Mouse (Mus musculus) midbrain, embryonic 11.5 days (tissue): Measurements from ENCODE around the gene 1700025C18Rik. TPM values are rescaled to one million over a fixed set of nuclear protein-coding genes. Genes with fewer than 3 reads are reported as not detected.

Experiments
- ATAC-seq: fragments of 200-750 bp; cut with Nextera tagmentation; 2 replicates; pipeline ENCODE4 v1.8.0; 2017; ENCODE audit warnings: moderate TSS enrichment, moderate library complexity; ENCODE audit not compliant: low FRiP score
- DNase-seq: peaks from one replicate; pipeline ENCODE4 v3.0.0; 2015; ENCODE audit warnings: low spot score; ENCODE audit errors: missing footprints
- H3K27ac ChIP-seq: fragments of 300-500 bp; sonication (generic); 2 replicates; pipeline ENCODE4 v1.5.1; 2014; ENCODE audit warnings: low read depth, low read length
- H3K27me3 ChIP-seq: fragments of 300-500 bp; sonication (generic); 2 replicates; pipeline ENCODE4 v1.6.1; 2014; ENCODE audit warnings: mild to moderate bottlenecking, low read length, moderate library complexity, mixed read lengths; ENCODE audit not compliant: control insufficient read depth, insufficient read depth
- H3K36me3 ChIP-seq: fragments of 300-500 bp; sonication (generic); 2 replicates; pipeline ENCODE4 v1.6.1; 2014; ENCODE audit warnings: mild to moderate bottlenecking, low read length, moderate library complexity, mixed read lengths; ENCODE audit not compliant: control insufficient read depth, insufficient read depth
- H3K4me1 ChIP-seq: fragments of 300-500 bp; sonication (generic); 2 replicates; pipeline ENCODE4 v1.6.1; 2014; ENCODE audit warnings: low read length; ENCODE audit not compliant: control insufficient read depth, insufficient read depth
- H3K4me2 ChIP-seq: fragments of 300-500 bp; sonication (generic); 2 replicates; pipeline ENCODE4 v1.6.1; 2014; ENCODE audit warnings: mild to moderate bottlenecking, moderate library complexity
- H3K4me3 ChIP-seq: fragments of 300-500 bp; sonication (generic); 2 replicates; pipeline ENCODE4 v1.5.1; 2014; ENCODE audit warnings: low read depth, low read length
- H3K9ac ChIP-seq: fragments of 300-500 bp; sonication (generic); 2 replicates; pipeline ENCODE4 v1.6.1; 2014; ENCODE audit warnings: low read length
- H3K9me3 ChIP-seq: fragments of 300-500 bp; sonication (generic); 2 replicates; pipeline ENCODE4 v1.6.1; 2016; ENCODE audit warnings: low read length; ENCODE audit not compliant: control insufficient read depth
- WGBS: fragments of 180-500 bp; shearing (Covaris S2); extraction: QIAGEN DNeasy Blood & Tissue Kit; methylation state at CpG from one replicate; pipeline ENCODE4 v1.1.7; 2014; 5-methylcytosine and 5-hydroxymethylcytosine counted together
- polyA plus RNA-seq: library from polyadenylated mRNA; unstranded; fragments of >200 nt; fragmentation: Nextera tagmentation; extraction: Ambion mirVana; gene quantifications from 2 replicates; pipeline ENCODE4 v1.2.1, GENCODE M21; 2014

1700025C18Rik gene
- polyA plus RNA-seq, 1 experiment from 2014 or later, result not detected

DNA sequence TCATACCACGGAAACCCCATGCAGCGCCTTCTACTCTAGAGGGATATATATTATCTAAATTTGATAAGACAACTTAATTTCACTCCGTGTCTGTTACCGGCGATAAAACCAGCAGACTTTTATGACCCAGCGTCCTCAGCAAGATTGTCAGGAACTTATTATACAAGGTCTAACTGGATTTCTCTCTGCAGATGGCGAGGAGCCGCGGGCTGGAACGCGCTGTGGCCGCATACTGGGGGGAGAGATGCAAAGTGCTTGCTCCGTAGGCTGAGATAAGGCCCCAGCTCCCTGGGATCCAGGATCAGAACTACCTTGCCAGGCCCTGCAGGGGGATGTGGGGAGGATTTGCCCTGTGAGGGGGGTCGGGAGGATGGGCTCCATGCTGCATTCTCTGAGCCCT lies 1.1 kb downstream of the 1700025C18Rik start:
- ATAC-seq, result no peak
- Histone ChIP-seq H3K27ac (no peak overlapping the region), H3K4me2 (no peak overlapping the region), H3K4me3 (no peak overlapping the region), H3K9me3 (no peaks in the 10 kb centered on the region), H3K4me1 (no peaks in the 10 kb centered on the region), H3K36me3 (no peaks in the 10 kb centered on the region), H3K27me3 (no peaks in the 10 kb centered on the region), H3K9ac (no peak overlapping the region)
- WGBS, result 53% methylated on average over 14 of the region's 14 CpGs
- DNase-seq, result no peak

DNA sequence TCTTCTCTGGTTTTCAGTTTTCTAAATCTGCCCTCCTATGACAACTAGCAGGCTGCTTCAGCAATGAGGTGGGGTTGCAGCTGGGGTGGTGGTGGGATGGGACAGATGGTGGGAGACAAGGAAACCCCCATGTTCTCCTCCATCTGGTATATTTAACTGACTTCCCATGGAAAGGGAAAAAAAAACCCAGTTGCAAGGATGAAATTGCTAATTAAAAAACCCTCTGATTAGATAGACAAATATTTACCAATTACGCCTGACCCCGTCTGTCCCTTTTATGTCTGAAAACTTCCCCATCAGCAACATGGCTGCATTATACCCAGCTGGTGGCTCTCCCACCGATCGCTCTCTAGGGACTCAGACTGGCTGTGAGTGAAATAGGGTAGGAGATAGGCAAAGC lies 3.9 kb downstream of the 1700025C18Rik start:
- Histone ChIP-seq H3K27ac (no peak overlapping the region), H3K4me3 (no peak overlapping the region), H3K4me2 (no peak overlapping the region), H3K27me3 (no peaks in the 10 kb centered on the region), H3K36me3 (no peaks in the 10 kb centered on the region), H3K4me1 (no peaks in the 10 kb centered on the region), H3K9ac (no peak overlapping the region), H3K9me3 (no peaks in the 10 kb centered on the region)
- DNase-seq, result peak; percentile 64
- no peak for ATAC-seq
- WGBS, result 75% methylated on average over 4 of the region's 4 CpGs

DNA sequence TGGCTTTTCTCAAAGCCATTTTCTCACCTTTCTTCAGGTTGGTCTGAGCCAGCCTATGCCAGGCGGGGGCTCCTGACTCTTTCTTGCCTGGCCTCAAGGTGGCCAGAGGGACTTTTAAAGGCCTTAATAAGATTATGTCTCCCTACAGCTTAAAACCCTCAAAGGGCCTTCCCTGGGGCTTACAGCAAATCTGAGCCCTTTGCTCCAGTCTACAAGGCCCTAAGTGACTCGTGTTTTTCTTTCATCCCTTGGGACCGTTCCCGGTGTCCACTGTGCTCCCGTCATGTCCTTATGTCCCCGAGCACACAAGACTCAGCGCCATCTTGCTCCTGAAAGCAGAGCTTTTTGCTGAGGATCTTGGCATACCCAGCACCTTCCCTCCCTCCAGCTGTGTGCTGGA lies 9.3 kb downstream of the 1700025C18Rik start:
- Histone ChIP-seq H3K27ac (no peak overlapping the region), H3K36me3 (no peaks in the 10 kb centered on the region), H3K9me3 (no peaks in the 10 kb centered on the region), H3K4me1 (peaks cover 23% of the 10 kb centered on the region), H3K9ac (no peak overlapping the region), H3K4me3 (no peak overlapping the region), H3K27me3 (peaks cover 32% of the 10 kb centered on the region), H3K4me2 (no peak overlapping the region)
- DNase-seq (peak; percentile 82), ATAC-seq (no peak)
- 11% methylated on average over 7 of the region's 7 CpGs for WGBS

DNA sequence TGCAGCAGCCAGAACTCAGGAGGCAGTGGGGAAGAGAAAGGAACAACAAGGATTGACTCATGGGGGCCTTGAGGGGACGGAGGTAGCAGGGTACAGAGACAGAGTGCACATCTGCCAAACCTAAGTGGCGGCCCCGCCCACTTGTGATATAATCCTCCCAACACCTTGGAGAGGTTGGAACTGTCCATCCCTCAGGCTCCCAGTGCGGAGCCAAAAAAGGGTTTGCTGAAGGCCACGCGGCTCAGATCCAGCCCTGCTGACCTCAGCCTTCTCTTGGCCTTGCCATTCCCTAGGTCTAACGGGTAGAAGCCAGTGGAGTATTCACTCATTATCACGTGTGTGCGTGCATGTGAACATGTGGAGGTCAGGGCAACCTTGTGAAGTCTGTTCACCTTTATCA lies 9.9 kb downstream of the 1700025C18Rik start:
- ATAC-seq (no peak), DNase-seq (peak; percentile 79)
- no peak overlapping the region for H3K27ac ChIP-seq
- 23% methylated on average over 9 of the region's 9 CpGs for WGBS
- H3K27me3 ChIP-seq, result peaks cover 36% of the 10 kb centered on the region
- no peak overlapping the region for H3K4me2 ChIP-seq
- H3K9ac ChIP-seq, result no peak overlapping the region
- H3K9me3 ChIP-seq, result no peaks in the 10 kb centered on the region
- H3K4me3 ChIP-seq, result no peak overlapping the region
- no peaks in the 10 kb centered on the region for H3K36me3 ChIP-seq
- H3K4me1 ChIP-seq, result peaks cover 26% of the 10 kb centered on the region

DNA sequence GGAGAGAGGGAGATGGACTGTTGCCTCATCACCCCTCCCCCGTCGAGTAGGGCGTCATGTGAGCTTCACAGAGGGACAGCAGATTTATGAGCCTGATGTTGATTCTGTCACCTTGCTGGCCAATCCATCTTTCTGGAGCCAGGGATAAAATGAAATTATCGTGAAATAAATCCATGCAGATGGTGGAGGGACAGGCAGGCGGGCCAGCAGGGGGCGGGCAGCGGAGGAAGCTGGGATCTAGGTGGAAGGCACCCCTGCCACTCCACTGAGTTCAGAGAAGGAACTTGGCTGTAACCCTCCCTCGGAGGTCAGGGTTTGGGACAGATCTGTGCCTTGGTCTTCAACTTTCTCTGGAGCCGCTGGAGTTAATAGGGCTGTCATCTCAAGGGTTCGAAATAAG lies 11.9 kb downstream of the 1700025C18Rik start:
- Histone ChIP-seq H3K4me1 (peaks cover 26% of the 10 kb centered on the region), H3K27me3 (peaks cover 40% of the 10 kb centered on the region), H3K9me3 (no peaks in the 10 kb centered on the region), H3K4me2 (no peak overlapping the region), H3K27ac (no peak overlapping the region), H3K4me3 (no peak overlapping the region), H3K9ac (no peak overlapping the region), H3K36me3 (no peaks in the 10 kb centered on the region)
- ATAC-seq (no peak), DNase-seq (peak; percentile 87)
- WGBS, result 25% methylated on average over 10 of the region's 10 CpGs

DNA sequence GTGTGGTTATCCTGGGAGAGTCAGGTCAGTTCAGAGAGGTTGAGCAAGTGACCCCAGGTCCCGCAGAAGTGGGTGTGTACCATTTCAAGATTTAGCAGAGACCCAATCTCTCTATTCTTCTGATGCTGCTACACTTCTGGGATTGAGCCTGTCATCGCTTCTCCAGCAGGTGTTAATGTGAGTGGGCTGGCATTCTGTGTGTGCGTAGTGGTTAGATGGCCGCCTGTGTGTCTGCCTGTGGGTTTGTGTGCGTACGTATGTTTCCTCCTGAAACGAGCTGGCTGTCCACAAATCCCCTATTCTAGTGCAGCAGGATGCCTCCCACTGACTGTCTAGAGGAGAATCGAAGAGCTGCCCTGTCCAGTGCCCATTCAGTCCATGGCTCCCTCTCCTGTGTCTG lies 12.5 kb downstream of the 1700025C18Rik start:
- Histone ChIP-seq H3K27ac (no peak overlapping the region), H3K4me3 (no peak overlapping the region), H3K4me1 (peaks cover 26% of the 10 kb centered on the region), H3K27me3 (peaks cover 40% of the 10 kb centered on the region), H3K4me2 (no peak overlapping the region), H3K9me3 (no peaks in the 10 kb centered on the region), H3K9ac (no peak overlapping the region), H3K36me3 (no peaks in the 10 kb centered on the region)
- 72% methylated on average over 8 of the region's 8 CpGs for WGBS
- ATAC-seq (no peak), DNase-seq (no peak)

DNA sequence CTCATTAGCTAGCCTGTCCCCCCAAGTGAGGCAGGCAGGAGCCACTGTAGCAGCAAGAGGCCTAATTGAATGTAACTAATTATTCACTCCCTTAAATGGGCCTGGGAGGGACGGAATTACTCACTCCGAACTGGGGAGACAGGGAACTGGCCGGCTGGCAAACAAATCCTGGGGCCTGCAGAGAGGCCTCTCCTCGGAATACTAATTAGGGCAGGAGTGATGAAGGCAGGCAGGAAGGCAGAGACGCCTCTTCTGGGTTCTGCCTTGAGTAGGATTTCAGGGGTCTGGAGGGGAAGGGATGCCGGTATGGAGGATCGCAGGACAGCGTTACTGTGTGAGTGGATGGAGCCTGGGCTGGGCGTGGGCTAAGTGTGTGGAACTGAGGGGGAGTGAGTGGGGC lies 13.5 kb downstream of the 1700025C18Rik start:
- peak; percentile 91 for DNase-seq
- H3K4me3 ChIP-seq, result no peak overlapping the region
- peaks cover 40% of the 10 kb centered on the region for H3K27me3 ChIP-seq
- H3K27ac ChIP-seq, result no peak overlapping the region
- WGBS, result 5% methylated on average over 9 of the region's 9 CpGs
- peaks cover 26% of the 10 kb centered on the region for H3K4me1 ChIP-seq
- H3K9me3 ChIP-seq, result no peaks in the 10 kb centered on the region
- H3K36me3 ChIP-seq, result no peaks in the 10 kb centered on the region
- ATAC-seq, result peak; percentile 50
- H3K9ac ChIP-seq, result peak overlapping the region; percentile 36; the same call in 1 of the 2 replicates
- H3K4me2 ChIP-seq, result peak overlapping the region; percentile 30

DNA sequence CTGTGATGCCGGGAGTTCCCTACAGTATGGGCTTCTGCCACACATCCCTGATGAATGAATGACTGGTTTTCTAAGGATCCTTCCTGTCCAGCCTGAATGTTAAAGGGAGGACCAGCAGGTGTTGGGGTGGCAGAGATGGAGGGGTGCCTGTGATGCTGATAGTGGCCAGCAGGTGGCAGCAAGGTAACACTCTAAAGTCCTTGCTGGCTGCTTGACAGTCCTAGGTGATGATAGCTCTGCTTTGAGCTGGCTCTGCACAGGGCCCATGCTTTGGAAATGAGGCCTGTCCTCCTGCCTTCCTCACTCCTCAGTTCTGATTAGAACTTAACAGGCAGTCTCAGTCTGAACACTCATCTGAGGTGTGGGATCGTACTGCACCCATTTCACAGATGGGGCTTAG lies 15.6 kb downstream of the 1700025C18Rik start:
- 37% methylated on average over 2 of the region's 2 CpGs for WGBS
- H3K4me2 ChIP-seq, result no peak overlapping the region
- H3K36me3 ChIP-seq, result no peaks in the 10 kb centered on the region
- H3K4me1 ChIP-seq, result peaks cover 33% of the 10 kb centered on the region
- ATAC-seq (peak; percentile 41), DNase-seq (peak; percentile 99)
- no peaks in the 10 kb centered on the region for H3K9me3 ChIP-seq
- no peak overlapping the region for H3K9ac ChIP-seq
- no peak overlapping the region for H3K4me3 ChIP-seq
- H3K27me3 ChIP-seq, result peaks cover 33% of the 10 kb centered on the region
- H3K27ac ChIP-seq, result no peak overlapping the region

DNA sequence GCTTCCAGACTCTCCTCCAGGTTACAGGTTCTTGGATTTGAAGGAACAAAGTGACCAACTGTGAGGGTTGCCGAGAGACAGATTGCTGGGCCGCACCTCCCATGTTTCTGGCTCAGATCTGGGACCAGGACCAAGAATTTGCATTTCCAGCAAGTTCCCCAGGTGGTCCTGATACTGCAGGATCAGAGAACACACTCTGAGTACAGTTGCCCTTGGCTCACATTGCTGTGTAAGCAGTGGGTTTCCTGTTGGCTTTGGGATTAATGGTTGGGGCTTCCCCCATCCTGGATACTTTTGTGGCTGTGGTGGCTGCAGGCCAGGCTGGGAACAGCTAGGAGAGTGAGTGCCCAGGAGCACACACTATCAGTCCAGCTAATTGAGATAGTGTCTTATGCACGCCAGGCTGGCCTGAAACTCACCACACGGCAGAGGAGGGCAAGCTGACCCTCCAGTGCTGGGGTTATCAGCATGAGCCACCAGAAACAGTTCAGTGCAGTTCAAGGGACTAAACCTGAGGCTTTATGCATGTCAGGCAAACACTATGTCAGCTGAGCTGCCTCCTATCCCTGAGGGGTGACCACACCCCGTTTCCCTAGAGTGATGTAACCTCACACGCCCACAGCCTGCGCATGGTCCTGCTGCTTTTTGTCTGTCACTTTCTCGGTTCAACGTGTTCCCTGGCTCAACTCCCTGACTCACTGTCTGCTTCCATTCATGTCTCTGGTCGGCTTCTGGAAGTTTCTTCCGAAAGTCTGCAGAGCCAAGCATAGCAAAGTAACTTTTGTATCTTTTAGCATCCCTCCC lies 16.3 kb downstream of the 1700025C18Rik start:
- Histone ChIP-seq H3K4me1 (peaks cover 33% of the 10 kb centered on the region), H3K27me3 (peaks cover 31% of the 10 kb centered on the region)
- WGBS, result 54% methylated on average over 11 of the region's 11 CpGs

More for the DNA sequence above, 16.3 kb downstream of the 1700025C18Rik start:
- ATAC-seq, result no peak
- H3K4me2 ChIP-seq, result no peak overlapping the region
- no peak overlapping the region for H3K4me3 ChIP-seq
- no peak overlapping the region for H3K27ac ChIP-seq
- DNase-seq, result peak; percentile 65
- no peaks in the 10 kb centered on the region for H3K9me3 ChIP-seq
- H3K36me3 ChIP-seq, result no peaks in the 10 kb centered on the region
- H3K9ac ChIP-seq, result no peak overlapping the region
